Mouse (Mus musculus) thymus, postnatal 14 days (tissue): ENCODE data around the gene Slc31a2.

Source experiments
- DNase-seq: peaks from one replicate; pipeline ENCODE4 v3.0.0; 2021

Gene Slc31a2

GRCm38 (mm10) chr4:62322684-62323083 lies 60.3 kb downstream of the Slc31a2 start:
- no peak for DNase-seq

DNA sequence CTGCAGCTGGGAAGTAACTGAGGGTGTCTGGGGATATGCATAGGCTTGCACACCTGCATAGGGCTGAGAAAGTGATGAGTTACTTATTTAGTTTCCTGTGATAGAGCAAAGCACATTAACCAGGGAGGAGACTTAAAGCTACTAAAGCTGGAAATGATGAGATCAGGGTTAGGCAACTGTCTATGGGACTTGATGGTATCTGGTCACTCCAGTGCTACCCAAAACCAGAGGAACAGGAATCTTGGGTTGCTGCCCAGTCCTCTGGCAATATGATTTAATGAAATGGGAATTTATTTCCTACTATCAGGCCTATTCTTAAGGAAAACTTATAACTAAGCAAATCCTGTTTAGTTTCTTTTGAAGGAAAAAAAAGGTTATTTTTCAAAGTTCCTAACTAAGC lies 63.7 kb downstream of the Slc31a2 start:
- no peak for DNase-seq

DNA sequence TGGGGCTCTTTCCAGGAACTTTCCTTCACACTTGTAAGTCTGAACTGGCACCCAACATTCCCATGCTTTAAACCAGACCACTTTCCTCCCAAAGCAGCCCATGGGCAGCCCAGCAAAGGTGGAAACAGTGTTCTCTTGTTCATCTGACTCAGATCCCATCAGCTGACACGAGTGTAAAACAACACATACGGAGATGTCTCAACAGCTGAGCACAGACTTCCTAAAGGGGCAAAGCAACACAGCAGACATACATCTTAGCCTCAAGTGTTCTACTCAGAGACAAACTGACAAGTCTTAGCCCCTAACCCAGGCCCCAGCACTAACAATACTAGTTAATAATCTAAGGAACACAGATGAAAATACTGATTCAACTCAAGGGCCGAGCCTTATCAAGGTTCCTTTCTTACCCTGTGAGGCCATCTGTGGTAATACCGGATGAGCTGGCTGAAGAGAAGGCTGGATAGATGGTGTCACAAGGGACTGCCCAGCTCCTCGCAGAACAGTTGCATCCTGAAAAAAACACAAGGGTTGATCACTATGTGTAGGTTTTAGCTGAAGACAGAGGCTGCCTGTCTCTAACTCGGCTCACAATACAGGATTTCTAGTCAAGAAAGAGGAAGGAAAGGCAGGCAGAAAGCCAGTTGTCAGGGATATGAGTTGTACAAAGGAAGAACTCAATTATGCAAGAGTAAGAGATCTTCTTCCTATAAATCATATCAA lies 66.7 kb downstream of the Slc31a2 start:
- DNase-seq, result no peak

DNA sequence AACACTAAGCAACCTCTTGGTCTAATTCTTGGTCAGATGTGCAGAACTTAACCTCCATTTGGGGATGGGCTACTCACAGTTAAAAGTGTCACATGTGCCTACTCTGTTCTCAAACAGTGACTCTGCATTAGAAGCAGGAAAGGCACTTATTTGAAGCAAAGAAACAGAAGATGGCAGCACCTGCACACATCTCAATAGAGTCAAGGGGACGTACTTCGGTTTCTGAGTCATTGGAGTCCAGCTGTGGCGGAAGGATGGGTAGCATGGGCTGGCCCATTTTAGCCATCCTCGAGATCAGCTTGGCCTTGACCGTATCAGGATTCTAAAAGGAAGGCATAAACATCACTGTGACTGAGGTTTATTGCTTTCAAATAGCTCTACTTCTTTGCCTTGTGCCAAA lies 69.6 kb downstream of the Slc31a2 start:
- no peak for DNase-seq

DNA sequence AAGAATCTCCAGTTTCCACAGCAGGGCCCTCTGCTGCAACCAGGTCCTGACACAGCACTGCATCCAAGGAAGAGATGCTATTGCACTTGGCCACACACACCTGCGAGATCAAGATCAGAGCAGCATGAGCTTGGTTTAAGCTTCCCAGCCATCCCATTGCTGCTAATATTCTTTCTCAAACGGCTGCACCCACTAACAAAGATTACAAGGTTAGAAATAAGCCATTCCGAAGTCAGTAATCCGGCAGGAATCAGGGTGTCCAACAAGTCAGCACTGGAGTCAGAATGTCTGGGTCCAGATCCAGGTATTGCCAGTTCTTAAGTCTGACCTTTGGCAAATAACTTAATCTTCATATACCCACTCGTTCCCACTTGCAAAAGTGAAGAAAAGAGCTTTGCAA lies 76.2 kb downstream of the Slc31a2 start:
- DNase-seq, result no peak

DNA sequence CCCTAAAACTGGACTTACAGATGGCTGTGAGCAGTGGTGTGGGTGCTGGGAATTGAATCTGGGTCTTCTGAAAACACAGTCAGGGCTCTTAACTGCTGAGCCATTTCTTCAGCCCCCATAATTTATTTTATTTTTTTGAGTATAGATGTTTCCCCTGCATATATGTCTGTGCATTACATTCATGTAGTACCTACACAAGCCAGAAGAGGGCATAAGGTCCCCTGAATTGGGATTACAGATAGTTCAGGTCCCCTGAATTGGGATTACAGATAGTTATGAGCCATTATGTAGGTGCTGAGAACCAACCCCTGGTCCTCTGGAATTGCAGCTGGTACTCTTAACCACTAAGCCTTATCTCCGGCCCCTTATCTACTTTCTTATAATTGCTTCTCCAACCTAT lies 81.6 kb downstream of the Slc31a2 start:
- DNase-seq, result peak; percentile 49

GRCm38 (mm10) chr4:62345827-62346226 lies 83.5 kb downstream of the Slc31a2 start:
- no peak for DNase-seq

- no peak for DNase-seq
These were observed 85.4 kb downstream of the Slc31a2 start for GRCm38 (mm10) chr4:62347605-62348328.
